Mouse (Mus musculus) CD8-positive naive resting alpha-beta T cell, adult 2 months (primary cell): ENCODE data around the gene Pom121.
"Not testable (repeated sequence)": the region's sequence is repeated elsewhere in the genome, so short reads cannot be mapped to it uniquely, and the experiment has no call there.

ENCODE experiments used
- DNase-seq, 2 experiments: peaks; one replicate each; pipeline ENCODE4 v3.0.0; 2022; ENCODE audit warnings: low read depth in 2 of 2, low spot score in 2 of 2

The Pom121 gene

GRCm38 (mm10) chr5:135369196-135369595 lies 25.1 kb downstream of the Pom121 start:
- DNase-seq: not testable (repeated sequence)

- DNase-seq: no peak
These were observed 26.0 kb downstream of the Pom121 start for GRCm38 (mm10) chr5:135368312-135368711.

GRCm38 (mm10) chr5:135367841-135368240 lies 26.5 kb downstream of the Pom121 start:
- DNase-seq: no peak

- DNase-seq: no peak
These were observed 30.8 kb downstream of the Pom121 start for GRCm38 (mm10) chr5:135363540-135363939.

- DNase-seq: no peak
These were observed 31.8 kb downstream of the Pom121 start for GRCm38 (mm10) chr5:135362572-135362971.

GRCm38 (mm10) chr5:135359772-135360171 lies 34.6 kb downstream of the Pom121 start:
- no peak for DNase-seq

- DNase-seq: peak; percentile 41 to 47
These were observed 36.8 kb downstream of the Pom121 start for GRCm38 (mm10) chr5:135357556-135357955.

GRCm38 (mm10) chr5:135356090-135356489 lies 38.3 kb downstream of the Pom121 start:
- no peak for DNase-seq

- no peak for DNase-seq
These were observed 40.8 kb downstream of the Pom121 start for GRCm38 (mm10) chr5:135353564-135353963.

GRCm38 (mm10) chr5:135352995-135353394 lies 41.4 kb downstream of the Pom121 start, which contains the start of gene Trim50:
Trim50 (plus strand) TSS chr5:135353295.
- DNase-seq: no peak

- no peak for DNase-seq
These were observed 42.7 kb downstream of the Pom121 start for GRCm38 (mm10) chr5:135351606-135352005.

GRCm38 (mm10) chr5:135349862-135350261 lies 44.5 kb downstream of the Pom121 start, which contains the start of gene Fkbp6:
Fkbp6 (minus strand) TSS chr5:135350044.
- DNase-seq: no peak

GRCm38 (mm10) chr5:135347511-135348011 lies 46.8 kb downstream of the Pom121 start:
- DNase-seq: no peak

GRCm38 (mm10) chr5:135346430-135346829 lies 47.9 kb downstream of the Pom121 start:
- DNase-seq: no peak

- DNase-seq: no peak
These were observed 48.4 kb downstream of the Pom121 start for GRCm38 (mm10) chr5:135345989-135346388.

- DNase-seq: no peak
These were observed 56.8 kb downstream of the Pom121 start for GRCm38 (mm10) chr5:135337575-135337974.

- DNase-seq: no peak
These were observed 63.2 kb downstream of the Pom121 start for GRCm38 (mm10) chr5:135331161-135331560.

GRCm38 (mm10) chr5:135330201-135330600 lies 64.1 kb downstream of the Pom121 start:
- no peak for DNase-seq

- no peak for DNase-seq
These were observed 64.9 kb downstream of the Pom121 start for GRCm38 (mm10) chr5:135329471-135329870.
